Comparison of ENCODE assay signal across 8 mouse cellular contexts in the genomic region with DNA sequence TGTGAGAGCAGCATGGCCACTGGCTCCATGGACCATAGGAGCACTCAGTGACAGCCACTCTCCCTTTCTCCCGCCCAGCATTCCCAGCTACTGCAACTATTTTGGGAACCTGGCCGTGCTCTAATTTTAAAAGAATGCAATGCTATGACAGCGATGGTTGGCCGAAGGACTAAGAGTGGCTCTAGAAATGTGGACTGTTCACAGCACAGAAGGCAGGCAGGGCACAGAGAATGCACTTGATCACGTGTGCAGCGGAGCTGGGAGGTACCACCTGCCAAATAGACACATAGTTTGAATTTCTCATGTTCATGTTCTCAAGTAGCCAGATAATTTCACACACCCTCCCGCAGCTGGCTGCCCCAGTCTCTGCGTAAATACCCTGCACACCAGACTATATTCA. TPM values are rescaled to one million over a fixed set of nuclear protein-coding genes. Genes with fewer than 3 reads are reported as not detected.
A peak's percentile ranks its signal among the peaks of the same experiment; 100 is the strongest.
DNase-seq lines count a peak whose midpoint lies in the region; ATAC-seq and TF ChIP-seq lines count a peak whose summit lies in the region.

No protein-coding gene starts in this region.

- ATAC-seq in forebrain, embryonic 14.5 days: peak; percentile 63
- ATAC-seq in forebrain, embryonic 11.5 days (replicated peaks; ENCODE audit: low FRiP score): no peak
- peak; percentile 67; the same call in 1 of the 2 replicates for ATAC-seq in embryonic facial prominence, embryonic 13.5 days (ENCODE audit: insufficient number of reproducible peaks, insufficient read depth, low FRiP score, low TSS enrichment, low read depth)
- ATAC-seq in lung, postnatal 0 days: peak; percentile 96

- H3K9ac ChIP-seq in forebrain, embryonic 14.5 days (ENCODE audit: low read length): no peak overlapping the region
- no peak overlapping the region for H3K9ac ChIP-seq in forebrain, embryonic 11.5 days (ENCODE audit: low read length)
- H3K9ac ChIP-seq in embryonic facial prominence, embryonic 13.5 days: no peak overlapping the region
- no peak overlapping the region for H3K9ac ChIP-seq in lung, postnatal 0 days (replicated peaks; ENCODE audit: low read depth)

- 72% methylated on average over 8 of the region's 8 CpGs for WGBS in forebrain, embryonic 14.5 days
- WGBS in forebrain, embryonic 11.5 days: 80% methylated on average over 8 of the region's 8 CpGs
- 46% methylated on average over 8 of the region's 8 CpGs for WGBS in embryonic facial prominence, embryonic 13.5 days
- WGBS in lung, postnatal 0 days: 24% methylated on average over 8 of the region's 8 CpGs

- peaks cover 8% of the 10 kb centered on the region; the same call in 1 of the 2 replicates for H3K4me1 ChIP-seq in forebrain, embryonic 14.5 days (ENCODE audit: control insufficient read depth, insufficient read depth, low read length)
- H3K4me1 ChIP-seq in forebrain, embryonic 11.5 days (replicated peaks; ENCODE audit: control insufficient read depth, insufficient read depth, low read length): no peaks in the 10 kb centered on the region
- peaks cover 38% of the 10 kb centered on the region for H3K4me1 ChIP-seq in embryonic facial prominence, embryonic 13.5 days
- H3K4me1 ChIP-seq in lung, postnatal 0 days (ENCODE audit: insufficient read depth, low read depth, low read length): peaks cover 50% of the 10 kb centered on the region; the same call in 1 of the 2 replicates

- no peaks in the 10 kb centered on the region for H3K27me3 ChIP-seq in forebrain, embryonic 14.5 days (replicated peaks; ENCODE audit: control insufficient read depth, insufficient read depth, low read length)
- no peaks in the 10 kb centered on the region for H3K27me3 ChIP-seq in forebrain, embryonic 11.5 days (ENCODE audit: control insufficient read depth, insufficient read depth, low read length)
- no peaks in the 10 kb centered on the region for H3K27me3 ChIP-seq in embryonic facial prominence, embryonic 13.5 days
- H3K27me3 ChIP-seq in lung, postnatal 0 days (replicated peaks; ENCODE audit: insufficient read depth, low read length): no peaks in the 10 kb centered on the region

- H3K36me3 ChIP-seq in forebrain, embryonic 14.5 days (ENCODE audit: control insufficient read depth, insufficient read depth, low read length): no peaks in the 10 kb centered on the region
- no peaks in the 10 kb centered on the region for H3K36me3 ChIP-seq in forebrain, embryonic 11.5 days (ENCODE audit: control insufficient read depth, insufficient read depth, low read length)
- H3K36me3 ChIP-seq in embryonic facial prominence, embryonic 13.5 days: no peaks in the 10 kb centered on the region
- no peaks in the 10 kb centered on the region for H3K36me3 ChIP-seq in lung, postnatal 0 days (ENCODE audit: insufficient read depth, low read length)

- peak; percentile 98 for TF ChIP-seq EP300 in lung, postnatal 0 days (IDR thresholded peaks at IDR 0.05)

- no peaks in the 10 kb centered on the region for H3K9me3 ChIP-seq in forebrain, embryonic 14.5 days (replicated peaks; ENCODE audit: control insufficient read depth, low read length)
- H3K9me3 ChIP-seq in forebrain, embryonic 11.5 days (ENCODE audit: control insufficient read depth, low read length): no peaks in the 10 kb centered on the region
- no peaks in the 10 kb centered on the region for H3K9me3 ChIP-seq in embryonic facial prominence, embryonic 13.5 days
- H3K9me3 ChIP-seq in lung, postnatal 0 days (ENCODE audit: low read length): no peaks in the 10 kb centered on the region

- no peak overlapping the region for H3K27ac ChIP-seq in forebrain, embryonic 14.5 days (ENCODE audit: low read depth, low read length)
- H3K27ac ChIP-seq in forebrain, embryonic 11.5 days (ENCODE audit: low read depth, low read length): no peak overlapping the region
- H3K27ac ChIP-seq in embryonic facial prominence, embryonic 13.5 days: peak overlapping the region; percentile 12; the same call in 1 of the 2 replicates
- H3K27ac ChIP-seq in lung, postnatal 0 days (ENCODE audit: low read length): peak overlapping the region; percentile 82

- no peak overlapping the region for H3K4me3 ChIP-seq in forebrain, embryonic 14.5 days (ENCODE audit: low read depth, low read length)
- no peak overlapping the region for H3K4me3 ChIP-seq in forebrain, embryonic 11.5 days (ENCODE audit: low read depth, low read length)
- no peak overlapping the region for H3K4me3 ChIP-seq in embryonic facial prominence, embryonic 13.5 days
- no peak overlapping the region for H3K4me3 ChIP-seq in lung, postnatal 0 days (ENCODE audit: low read depth, low read length)

- DNase-seq in forebrain, embryonic 14.5 days (ENCODE audit: low spot score): peak; percentile 28
- DNase-seq in forebrain, embryonic 11.5 days (ENCODE audit: low spot score): no peak
- peak; percentile 74 for DNase-seq in heart, postnatal 4 days
- DNase-seq in lung, postnatal 0 days (ENCODE audit: low spot score): peak; percentile 92
- DNase-seq in ovary, postnatal 14 days (ENCODE audit: low spot score): no peak
- no peak for DNase-seq in thymus, postnatal 25 days
- DNase-seq in thymus, postnatal 36 days: no peak

- no peak overlapping the region for H3K4me2 ChIP-seq in forebrain, embryonic 14.5 days (ENCODE audit: low read length)
- H3K4me2 ChIP-seq in forebrain, embryonic 11.5 days (ENCODE audit: low read depth, low read length, severe bottlenecking): no peak overlapping the region
- no peak overlapping the region for H3K4me2 ChIP-seq in embryonic facial prominence, embryonic 13.5 days
- no peak overlapping the region for H3K4me2 ChIP-seq in lung, postnatal 0 days (replicated peaks; ENCODE audit: low read depth, low read length)

- no peak for TF ChIP-seq CTCF in lung, postnatal 0 days (IDR thresholded peaks at IDR 0.05)

RNA-seq across cellular contexts. Expression of gene Abhd17c, which starts 23.0 kb away (rescaled TPM):
- polyA plus RNA-seq in forebrain, embryonic 14.5 days (2014; fragmentation: Nextera tagmentation; extraction: Ambion mirVana): 20.7 and 20.9 TPM in 2 replicates
- 71.3 and 77.7 TPM in 2 replicates for polyA plus RNA-seq in forebrain, embryonic 11.5 days (2014; fragmentation: Nextera tagmentation; extraction: Ambion mirVana)
- 11.7 and 26.0 TPM in 2 replicates for polyA plus RNA-seq in embryonic facial prominence, embryonic 13.5 days (2015; fragmentation: Nextera tagmentation; extraction: Ambion mirVana)
- total RNA-seq in heart, postnatal 4 days (2021): 10 to 100 TPM; 58.0 to 58.6 TPM
- polyA plus RNA-seq in lung, postnatal 0 days (2015; fragmentation: Nextera tagmentation; extraction: Ambion mirVana): 91.3 and 104 TPM in 2 replicates

RNA-seq across cellular contexts. Expression of gene Cemip, which starts 42.4 kb away (rescaled TPM):
- 0.42 and 0.61 TPM in 2 replicates for polyA plus RNA-seq in forebrain, embryonic 14.5 days (2014; fragmentation: Nextera tagmentation; extraction: Ambion mirVana)
- 0.71 and 0.94 TPM in 2 replicates for polyA plus RNA-seq in forebrain, embryonic 11.5 days (2014; fragmentation: Nextera tagmentation; extraction: Ambion mirVana)
- 0.25 and 0.40 TPM in 2 replicates for polyA plus RNA-seq in embryonic facial prominence, embryonic 13.5 days (2015; fragmentation: Nextera tagmentation; extraction: Ambion mirVana)
- 1 to 10 TPM; 2.0 to 2.6 TPM for total RNA-seq in heart, postnatal 4 days (2021)
- 0.57 and 0.83 TPM in 2 replicates for polyA plus RNA-seq in lung, postnatal 0 days (2015; fragmentation: Nextera tagmentation; extraction: Ambion mirVana)

Comparison
In these comparisons a context has a peak if more than half of its experiments do, and no peak if none do; other contexts are left out.
1. DNase-seq: peak in forebrain, embryonic 14.5 days (single experiment), heart, postnatal 4 days (single experiment) and lung, postnatal 0 days (single experiment); none in forebrain, embryonic 11.5 days (single experiment), ovary, postnatal 14 days (single experiment), thymus, postnatal 25 days (single experiment) and thymus, postnatal 36 days (0 of 2).
2. H3K27ac ChIP-seq: peak in embryonic facial prominence, embryonic 13.5 days (single experiment) and lung, postnatal 0 days (single experiment); none in forebrain, embryonic 14.5 days (single experiment) and forebrain, embryonic 11.5 days (single experiment).